Mouse (Mus musculus) heart, adult 2 months (tissue): ENCODE data around the gene Muc5ac.

Experiments used
- CTCF ChIP-seq: fragments of 200-600 bp; IDR thresholded peaks from 2 replicates; pipeline ENCODE4 v1.8.1; 2022; ENCODE audit warnings: antibody characterized with exemption, mild to moderate bottlenecking, moderate library complexity
- POLR2A ChIP-seq: fragments of 200-500 bp; IDR thresholded peaks from 2 replicates; pipeline ENCODE4 v1.6.1; 2011; ENCODE audit warnings: mild to moderate bottlenecking, low read depth, low read length, control low read depth; ENCODE audit not compliant: insufficient read depth

DNA sequence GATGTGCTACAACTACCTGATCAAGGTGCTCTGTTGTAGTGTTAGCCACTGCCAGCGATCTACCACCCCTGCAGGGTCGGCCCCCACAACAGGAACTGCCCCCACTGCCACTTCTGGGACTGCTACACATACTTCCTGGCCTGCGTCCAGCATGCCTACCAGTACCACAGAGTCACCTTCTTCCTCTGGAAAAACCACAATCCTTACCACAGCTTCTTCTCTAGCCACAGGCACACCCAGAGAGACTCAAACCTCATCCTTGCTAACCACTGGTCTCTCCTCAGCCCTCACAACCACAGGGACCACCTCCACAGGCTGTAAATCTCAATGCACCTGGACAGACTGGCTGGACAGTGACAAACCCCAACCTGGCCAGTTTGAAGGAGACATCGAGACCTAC lies 72.3 kb downstream of the Muc5ac start:
- TF ChIP-seq CTCF (no peak), POLR2A (no peak)
